Mouse (Mus musculus): ENCODE measurements around the gene Zfp524. TPM values are rescaled to one million over a fixed set of nuclear protein-coding genes. Genes with fewer than 3 reads are reported as not detected.

Zfp524 gene
- polyA plus RNA-seq, 1 experiment from 2014 or later: 14.1 TPM

DNA sequence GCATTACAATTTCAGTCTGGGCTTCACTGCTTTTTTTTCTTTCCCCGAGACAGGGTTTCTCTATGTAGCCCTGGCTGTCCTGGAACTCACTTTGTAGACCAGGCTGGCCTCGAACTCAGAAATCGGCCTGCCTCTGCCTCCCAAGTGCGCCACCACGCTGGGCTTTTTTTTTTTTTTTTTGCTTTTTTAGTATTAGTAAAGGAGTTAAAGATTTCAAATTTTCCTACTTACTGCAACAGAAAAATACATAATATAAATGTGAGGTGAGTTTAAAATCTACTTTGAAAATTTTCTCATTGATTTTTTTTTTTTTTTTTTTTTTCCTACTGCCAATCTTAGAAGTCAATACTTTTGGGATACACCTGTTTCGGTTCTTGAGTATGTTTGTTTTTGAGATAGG lies 50.7 kb downstream of the Zfp524 start:
- 93% methylated on average over 6 of the region's 6 CpGs for WGBS
- H3K27me3 ChIP-seq (ENCODE audit: insufficient read depth, low read length): no peaks in the 10 kb centered on the region
- no peak overlapping the region for H3K4me2 ChIP-seq (ENCODE audit: low read length)
- peaks cover 6% of the 10 kb centered on the region; the same call in 1 of the 2 replicates for H3K4me1 ChIP-seq (replicated peaks; ENCODE audit: insufficient read depth, low read length)
- TF ChIP-seq CTCF (IDR thresholded peaks at IDR 0.05; ENCODE audit: low read depth): no peak
- no peaks in the 10 kb centered on the region for H3K9me3 ChIP-seq (replicated peaks; ENCODE audit: low read length)
- ATAC-seq (replicated peaks; ENCODE audit: low FRiP score, low read depth) (no peak), DNase-seq (ENCODE audit: low spot score) (no peak)
- H3K36me3 ChIP-seq (ENCODE audit: insufficient read depth, low read length): peaks cover 30% of the 10 kb centered on the region
- no peak overlapping the region for H3K4me3 ChIP-seq (replicated peaks; ENCODE audit: low read depth, low read length)
- H3K9ac ChIP-seq (ENCODE audit: low read depth, low read length): no peak overlapping the region
- H3K27ac ChIP-seq: no peak overlapping the region

Other genes starting within 250 kb of the Zfp524 start
- not detected in 2 replicates for gene Fam71e2, start 243.1 kb upstream of the Zfp524 start, polyA plus RNA-seq (2015; fragmentation: Nextera tagmentation; extraction: Ambion mirVana)
- gene Il11, start 231.6 kb upstream of the Zfp524 start, polyA plus RNA-seq (2015; fragmentation: Nextera tagmentation; extraction: Ambion mirVana): 0.14 and 0.20 TPM in 2 replicates
- 0.70 TPM in 1 of 2 replicates, not detected in the other for gene Tmem190, start 231.5 kb upstream of the Zfp524 start, polyA plus RNA-seq (2015; fragmentation: Nextera tagmentation; extraction: Ambion mirVana)
- 35.9 and 40.4 TPM in 2 replicates for gene Tmem238, start 224.8 kb upstream of the Zfp524 start, polyA plus RNA-seq (2015; fragmentation: Nextera tagmentation; extraction: Ambion mirVana)
- gene Rpl28, start 221.5 kb upstream of the Zfp524 start, polyA plus RNA-seq (2015; fragmentation: Nextera tagmentation; extraction: Ambion mirVana): 453 and 480 TPM in 2 replicates
- 198 and 203 TPM in 2 replicates for gene Ube2s, start 201.8 kb upstream of the Zfp524 start, polyA plus RNA-seq (2015; fragmentation: Nextera tagmentation; extraction: Ambion mirVana)
- 0.62 and 0.67 TPM in 2 replicates for gene Shisa7, start 169.7 kb upstream of the Zfp524 start, polyA plus RNA-seq (2015; fragmentation: Nextera tagmentation; extraction: Ambion mirVana)
- 11.0 and 12.4 TPM in 2 replicates for gene Isoc2b, start 144.2 kb upstream of the Zfp524 start, polyA plus RNA-seq (2015; fragmentation: Nextera tagmentation; extraction: Ambion mirVana)
- gene Isoc2a, start 137.3 kb upstream of the Zfp524 start, polyA plus RNA-seq (2015; fragmentation: Nextera tagmentation; extraction: Ambion mirVana): 0.72 and 0.77 TPM in 2 replicates
- not detected in 2 replicates for gene Gm36210, start 107.9 kb upstream of the Zfp524 start, polyA plus RNA-seq (2015; fragmentation: Nextera tagmentation; extraction: Ambion mirVana)
- gene Zfp628, start 99.2 kb upstream of the Zfp524 start, polyA plus RNA-seq (2015; fragmentation: Nextera tagmentation; extraction: Ambion mirVana): 3.5 and 3.9 TPM in 2 replicates
- gene Nat14, start 92.4 kb upstream of the Zfp524 start, polyA plus RNA-seq (2015; fragmentation: Nextera tagmentation; extraction: Ambion mirVana): 2.1 and 2.6 TPM in 2 replicates
- gene Ssc5d, start 88.6 kb upstream of the Zfp524 start, polyA plus RNA-seq (2015; fragmentation: Nextera tagmentation; extraction: Ambion mirVana): 0.91 and 1.1 TPM in 2 replicates
- 0.12 and 0.13 TPM in 2 replicates for gene Sbk2, start 50.0 kb upstream of the Zfp524 start, polyA plus RNA-seq (2015; fragmentation: Nextera tagmentation; extraction: Ambion mirVana)
- 0.05 TPM in 1 of 2 replicates, not detected in the other for gene Sbk3, start 43.2 kb upstream of the Zfp524 start, polyA plus RNA-seq (2015; fragmentation: Nextera tagmentation; extraction: Ambion mirVana)
- gene Zfp579, start 18.3 kb upstream of the Zfp524 start, polyA plus RNA-seq (2015; fragmentation: Nextera tagmentation; extraction: Ambion mirVana): 21.2 and 21.3 TPM in 2 replicates
- gene Fiz1, start 282 bp downstream of the Zfp524 start, polyA plus RNA-seq (2015; fragmentation: Nextera tagmentation; extraction: Ambion mirVana): 30.4 and 31.8 TPM in 2 replicates
- 4.7 and 5.7 TPM in 2 replicates for gene Gm44973, start 1.1 kb downstream of the Zfp524 start, polyA plus RNA-seq (2015; fragmentation: Nextera tagmentation; extraction: Ambion mirVana)
- 4.7 and 5.6 TPM in 2 replicates for gene Zfp865, start 6.0 kb downstream of the Zfp524 start, polyA plus RNA-seq (2015; fragmentation: Nextera tagmentation; extraction: Ambion mirVana)
- 22.7 and 23.5 TPM in 2 replicates for gene Ccdc106, start 6.1 kb downstream of the Zfp524 start, polyA plus RNA-seq (2015; fragmentation: Nextera tagmentation; extraction: Ambion mirVana)
- gene 4632433K11Rik, start 19.7 kb downstream of the Zfp524 start, polyA plus RNA-seq (2015; fragmentation: Nextera tagmentation; extraction: Ambion mirVana): not detected in 2 replicates
- gene Zfp784, start 24.0 kb downstream of the Zfp524 start, polyA plus RNA-seq (2015; fragmentation: Nextera tagmentation; extraction: Ambion mirVana): 5.7 and 6.6 TPM in 2 replicates
- gene Zfp580, start 37.1 kb downstream of the Zfp524 start, polyA plus RNA-seq (2015; fragmentation: Nextera tagmentation; extraction: Ambion mirVana): 48.7 and 54.0 TPM in 2 replicates
- gene U2af2, start 47.7 kb downstream of the Zfp524 start, polyA plus RNA-seq (2015; fragmentation: Nextera tagmentation; extraction: Ambion mirVana): 95.0 and 103 TPM in 2 replicates
- gene Epn1, start 65.8 kb downstream of the Zfp524 start, polyA plus RNA-seq (2015; fragmentation: Nextera tagmentation; extraction: Ambion mirVana): 58.4 and 61.7 TPM in 2 replicates
- not detected in 2 replicates for gene Rfpl4, start 102.5 kb downstream of the Zfp524 start, polyA plus RNA-seq (2015; fragmentation: Nextera tagmentation; extraction: Ambion mirVana)
- gene Rasl2-9, start 111.5 kb downstream of the Zfp524 start, polyA plus RNA-seq (2015; fragmentation: Nextera tagmentation; extraction: Ambion mirVana): 0.79 and 0.83 TPM in 2 replicates
- not detected in 2 replicates for gene Vmn1r55, start 135.3 kb downstream of the Zfp524 start, polyA plus RNA-seq (2015; fragmentation: Nextera tagmentation; extraction: Ambion mirVana)
- gene Vmn1r56, start 182.3 kb downstream of the Zfp524 start, polyA plus RNA-seq (2015; fragmentation: Nextera tagmentation; extraction: Ambion mirVana): not detected in 2 replicates
- gene Vmn1r57, start 204.1 kb downstream of the Zfp524 start, polyA plus RNA-seq (2015; fragmentation: Nextera tagmentation; extraction: Ambion mirVana): not detected in 2 replicates

Measured in kidney, postnatal 0 days (tissue).